Mouse (Mus musculus) T-helper 1 cell (primary cell): Measurements from ENCODE around the gene Sema3d.

Experiments used
- in situ Hi-C: fragments of 300-600 bp; cut with MboI, MseI; formaldehyde crosslinking; loops from one replicate; pipeline ENCODE4 v1.15.1; 2025; ENCODE audit warnings: high pct_unique_total_duplicates

The Sema3d gene

DNA sequence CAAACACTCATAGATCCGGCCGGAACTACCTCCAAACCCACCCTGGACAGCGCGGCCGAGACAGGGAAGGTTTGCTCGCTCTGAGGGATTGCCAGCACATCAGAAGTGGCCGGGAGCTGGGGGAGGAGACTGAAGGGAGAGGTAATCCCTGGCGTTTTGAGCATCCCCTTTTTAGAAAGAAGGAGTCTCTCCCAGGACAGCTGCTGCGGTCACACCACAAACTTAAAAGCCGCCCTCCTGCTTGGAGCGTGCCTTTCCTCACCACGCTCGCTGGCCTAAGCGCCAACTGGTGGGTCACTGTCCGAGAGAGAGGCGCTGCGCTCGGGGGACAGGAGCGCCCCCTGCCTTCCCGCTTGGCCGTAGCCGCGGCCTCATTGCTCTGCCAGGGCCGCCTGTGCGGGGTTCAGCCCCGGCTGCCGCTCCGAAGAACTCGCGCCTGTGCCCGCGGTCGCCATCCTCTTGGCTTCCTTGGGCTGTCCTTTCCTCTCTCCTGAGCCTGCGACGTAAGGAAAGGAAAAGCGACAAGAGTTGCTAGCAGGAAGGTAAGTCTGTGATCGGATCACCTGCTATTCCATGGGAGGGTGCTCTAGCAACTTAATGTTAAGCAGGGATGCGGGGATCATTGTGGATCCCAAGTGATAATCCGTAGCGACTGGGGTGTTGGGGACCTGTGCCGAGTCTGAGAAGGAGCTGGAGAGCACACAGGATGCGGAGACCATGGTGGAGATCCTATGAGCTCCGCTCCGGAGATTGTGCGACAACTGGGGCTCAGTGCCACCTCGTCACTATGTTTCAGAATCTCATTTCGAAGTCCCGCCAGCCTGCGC, at the start of gene Sema3d:
Gene Sema3d (plus strand): TSS at position 253 of the 827 bp plus-strand sequence.
- in situ Hi-C loops: no loop called here

DNA sequence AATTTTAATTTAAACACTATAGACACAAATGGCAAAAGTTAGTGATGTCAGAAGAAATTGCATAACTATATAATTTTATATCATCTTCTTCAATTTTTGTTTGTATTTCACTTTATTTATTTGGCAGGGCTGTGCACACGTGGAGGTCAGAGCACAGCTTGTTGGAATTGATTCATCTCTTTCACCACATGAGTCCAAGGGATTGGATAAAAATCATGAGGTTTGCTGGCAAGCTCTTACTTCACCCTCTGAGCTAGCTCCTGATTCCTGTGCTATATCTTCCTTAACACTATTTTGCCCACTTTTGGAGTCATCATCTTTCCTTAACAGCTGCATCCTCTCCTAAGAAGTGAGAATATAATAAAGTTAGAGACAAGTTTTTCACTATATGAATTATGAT, 5.9 kb upstream of the Sema3d start:
- in situ Hi-C loops: no loop called here

DNA sequence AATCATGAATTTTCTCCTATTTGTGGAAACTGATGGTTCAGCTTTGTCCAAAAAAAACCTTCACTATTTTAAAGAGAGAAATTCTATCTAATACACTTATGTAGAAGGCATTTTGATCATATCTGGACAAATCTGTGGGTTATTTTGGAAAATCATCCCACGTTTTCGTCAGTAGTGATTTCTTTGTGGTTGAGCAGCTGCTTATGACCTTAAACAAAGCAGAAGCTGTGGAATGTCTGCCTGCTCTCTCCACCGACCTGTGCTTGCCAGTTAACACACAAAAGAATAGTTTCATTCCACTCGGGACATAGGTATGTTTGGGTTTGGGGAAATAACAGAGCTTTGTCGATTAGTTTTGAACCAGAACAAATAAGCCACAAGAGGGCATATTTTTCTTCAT, 4.3 kb upstream of the Sema3d start:
- in situ Hi-C loops: no loop called here

DNA sequence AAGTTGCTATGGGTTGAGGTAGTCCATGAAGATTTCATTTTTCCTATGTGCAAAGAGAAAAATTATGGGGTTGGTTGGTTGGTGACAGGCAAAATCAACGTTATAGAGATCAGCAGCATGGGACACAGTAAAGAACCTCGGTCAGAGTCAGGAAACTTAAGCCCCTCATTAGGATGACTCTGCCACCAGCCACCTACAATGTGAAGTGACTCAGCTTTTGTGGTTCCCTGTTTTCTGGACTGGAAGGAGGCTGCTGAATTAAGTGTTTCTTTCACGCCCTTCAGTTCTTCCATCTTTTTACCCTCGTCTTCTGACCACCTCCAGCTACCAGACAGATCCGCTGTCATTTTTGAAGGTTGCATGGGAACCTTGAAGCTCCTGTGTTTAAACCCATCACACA, 1.2 kb upstream of the Sema3d start:
- in situ Hi-C loops: no loop called here

DNA sequence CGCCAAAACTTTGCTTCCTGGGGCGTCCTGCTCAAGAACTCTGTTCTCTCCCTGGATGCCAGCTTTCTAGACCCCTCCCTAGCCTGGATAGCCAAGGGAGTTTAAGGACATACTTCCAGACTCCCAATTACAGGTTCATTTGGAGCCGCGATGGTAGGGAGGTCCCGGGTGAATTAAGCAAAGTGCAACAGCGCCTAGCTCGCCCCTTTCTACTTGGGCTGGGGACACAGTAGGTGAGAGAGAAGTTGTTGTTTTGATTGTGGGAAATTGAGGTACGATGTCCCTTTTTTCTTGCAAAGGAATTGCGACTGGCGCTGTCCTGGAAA, 738 bp downstream of the Sema3d start:
- in situ Hi-C loops: no loop called here

- in situ Hi-C loops: no loop called here
Observed at GRCm38 (mm10) chr5:12392667-12393066, 9.5 kb downstream of the Sema3d start.

GRCm38 (mm10) chr5:12399271-12399670, 16.1 kb downstream of the Sema3d start:
- in situ Hi-C loops: no loop called here

DNA sequence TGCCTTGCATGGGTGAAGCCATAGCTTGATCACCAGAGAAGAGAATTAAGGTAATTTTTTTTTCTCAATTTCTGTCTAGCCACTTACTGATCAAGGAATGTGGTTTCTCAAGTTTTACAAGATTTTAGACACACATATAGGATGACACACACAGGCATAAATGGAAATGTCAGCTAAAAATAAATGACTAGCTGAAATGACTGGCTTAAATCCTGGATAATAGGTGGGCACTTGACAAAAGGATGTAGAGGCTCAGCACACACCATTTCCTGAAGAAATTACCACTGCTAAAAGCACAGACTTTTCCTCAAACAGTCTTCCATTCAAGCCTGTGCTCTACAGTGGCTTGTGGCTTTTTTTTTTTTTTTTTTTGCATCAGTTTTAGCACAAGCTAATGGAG, 21.0 kb downstream of the Sema3d start:
- in situ Hi-C loops: no loop called here

DNA sequence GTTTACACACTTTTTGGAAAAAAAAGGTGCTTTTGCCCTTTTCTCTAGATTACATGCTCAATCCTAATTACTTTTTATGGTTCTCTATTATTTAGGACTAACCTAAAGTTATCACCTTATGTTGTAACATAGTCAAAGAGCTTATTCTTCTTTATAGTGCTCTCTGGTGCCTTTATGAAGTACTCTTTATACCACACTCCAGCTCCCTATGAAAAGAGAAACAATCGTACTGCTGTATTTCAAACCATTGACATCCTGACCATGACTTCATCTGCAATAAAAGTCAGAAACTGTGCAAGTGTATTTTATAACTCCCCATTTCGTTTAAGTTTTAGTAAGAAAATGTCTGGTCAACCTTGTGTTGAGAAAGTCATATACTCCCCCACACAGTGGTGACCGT, 29.4 kb downstream of the Sema3d start:
- in situ Hi-C loops: no loop called here

DNA sequence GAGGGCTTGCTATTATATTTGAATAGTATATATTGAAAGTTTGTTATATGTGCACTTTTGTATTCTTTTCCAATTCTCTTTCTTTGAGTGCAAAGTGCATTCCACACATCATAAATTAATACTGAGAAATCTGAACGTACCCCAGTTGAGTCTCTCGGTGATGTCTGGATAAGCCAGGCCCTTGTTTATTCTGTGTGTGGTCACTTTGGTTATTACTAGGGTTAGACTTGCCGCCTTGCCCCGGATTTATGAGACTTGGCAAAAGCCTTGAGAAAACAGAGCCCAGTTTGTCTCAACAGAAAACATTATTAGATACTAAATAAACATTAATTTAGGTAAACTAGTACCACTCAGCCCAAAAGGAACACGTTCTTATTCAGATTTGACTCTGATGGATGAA, 40.1 kb downstream of the Sema3d start:
- in situ Hi-C loops: no loop called here

GRCm38 (mm10) chr5:12441737-12442136, 58.6 kb downstream of the Sema3d start:
- in situ Hi-C loops: no loop called here

- in situ Hi-C loops: no loop called here
Observed at GRCm38 (mm10) chr5:12442176-12443105, 59.3 kb downstream of the Sema3d start.

DNA sequence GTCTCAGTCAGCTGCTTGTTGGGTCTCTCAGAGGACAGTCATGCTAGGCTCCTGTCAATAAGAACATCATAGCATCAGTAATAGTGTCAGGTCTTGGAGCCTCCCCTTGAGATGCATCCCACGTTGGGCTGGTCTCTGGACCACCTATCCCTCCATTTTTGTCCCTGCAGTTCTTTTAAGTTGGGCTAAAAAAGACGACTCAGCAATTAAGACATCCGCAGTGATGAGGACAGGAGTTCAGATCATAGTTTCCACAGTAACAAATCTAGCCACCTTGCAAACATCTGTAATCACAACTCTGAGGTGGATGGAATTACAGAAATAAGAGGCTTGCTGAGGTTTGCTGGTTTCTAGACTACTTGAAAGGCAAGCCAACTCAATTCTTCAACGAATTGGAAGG, 67.9 kb downstream of the Sema3d start:
- in situ Hi-C loops: no loop called here

GRCm38 (mm10) chr5:12454946-12455345, 71.8 kb downstream of the Sema3d start:
- in situ Hi-C loops: no loop called here

DNA sequence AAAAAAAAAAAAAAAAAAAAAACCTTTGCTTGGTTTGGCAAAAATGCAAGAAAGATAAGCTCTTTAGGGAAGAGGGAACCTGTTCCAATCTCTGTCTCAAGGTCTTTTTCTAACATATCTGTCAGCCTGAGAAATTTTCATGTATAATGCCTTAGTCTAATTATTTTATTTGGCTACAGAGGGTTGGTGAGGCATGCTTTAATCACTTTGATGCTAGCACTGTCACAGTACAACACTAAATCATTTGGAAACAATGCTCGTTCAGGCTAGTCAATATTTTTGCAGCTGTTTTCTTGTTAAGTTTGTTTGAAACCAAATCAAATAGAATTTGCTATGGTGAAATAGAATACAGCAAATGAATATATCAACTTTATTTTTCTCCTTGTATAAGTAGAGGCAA, 74.3 kb downstream of the Sema3d start:
- in situ Hi-C loops: no loop called here

DNA sequence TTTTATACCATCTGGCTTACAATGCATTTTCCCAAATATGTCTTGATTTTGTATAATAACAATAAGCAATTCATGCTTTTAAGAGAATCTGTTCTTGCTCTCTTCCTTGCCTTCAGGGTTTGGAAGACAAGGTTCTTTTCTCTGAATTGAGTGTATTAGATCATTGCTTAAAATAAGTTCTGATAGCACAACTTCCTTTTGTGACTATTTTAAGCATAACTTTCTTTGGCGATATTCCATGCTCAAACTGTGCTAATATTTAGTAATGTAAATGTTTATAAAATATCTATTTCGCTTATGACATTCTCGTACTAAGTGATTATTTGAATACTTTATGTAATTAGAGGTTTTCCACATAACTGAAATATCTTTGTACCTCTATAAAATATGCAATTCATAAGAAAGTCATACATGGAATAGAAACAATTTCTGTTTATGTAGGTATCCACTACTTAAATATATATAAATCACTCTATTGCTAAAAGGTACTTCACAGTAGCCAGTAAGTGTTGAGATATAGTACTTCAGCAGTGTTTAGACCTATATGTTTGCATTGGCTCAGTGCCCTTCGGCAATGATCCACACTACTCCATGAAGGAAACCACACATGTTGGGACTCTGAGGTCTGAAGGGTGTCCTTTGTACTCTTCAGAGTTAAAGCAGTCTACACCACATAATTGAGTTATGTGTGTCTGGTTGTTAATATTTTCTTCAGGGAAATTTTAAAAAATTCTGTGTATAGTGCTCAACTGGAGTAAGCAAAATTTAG, 84.6 kb downstream of the Sema3d start:
- in situ Hi-C loops: no loop called here

DNA sequence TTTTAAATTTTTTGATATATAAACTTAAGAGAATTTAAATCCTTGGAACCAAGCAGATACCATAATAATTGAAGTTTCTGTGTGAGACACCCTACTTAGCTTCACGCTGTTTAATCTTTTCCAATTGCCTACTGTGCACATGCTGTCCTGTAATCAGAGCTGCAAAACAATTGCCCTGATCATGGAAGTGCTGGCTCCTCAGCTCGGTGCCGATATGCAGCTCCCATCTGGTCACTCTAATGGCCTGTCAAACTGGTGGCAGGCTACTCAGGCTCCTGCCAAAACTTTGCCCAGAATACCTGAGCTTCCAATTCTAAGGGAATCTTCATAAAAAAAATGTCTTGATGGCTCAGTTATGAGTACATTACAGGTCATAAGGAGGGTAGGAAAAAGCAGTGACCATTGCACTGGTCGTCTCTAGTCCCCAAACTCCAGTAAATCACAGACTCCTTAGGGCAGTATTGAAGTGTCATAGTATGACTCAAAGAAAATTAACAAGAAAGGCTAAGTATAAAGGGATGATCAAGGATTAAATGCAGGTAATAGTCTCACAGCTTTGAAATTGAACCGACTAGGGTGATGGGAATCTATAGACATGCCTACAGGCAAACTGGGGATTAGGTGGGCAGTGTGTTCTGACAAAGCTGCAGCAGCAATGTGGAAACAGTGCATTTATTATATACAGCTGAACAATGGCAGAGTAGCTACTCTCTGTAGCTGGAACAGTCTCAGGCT, 91.9 kb downstream of the Sema3d start:
- in situ Hi-C loops: no loop called here

DNA sequence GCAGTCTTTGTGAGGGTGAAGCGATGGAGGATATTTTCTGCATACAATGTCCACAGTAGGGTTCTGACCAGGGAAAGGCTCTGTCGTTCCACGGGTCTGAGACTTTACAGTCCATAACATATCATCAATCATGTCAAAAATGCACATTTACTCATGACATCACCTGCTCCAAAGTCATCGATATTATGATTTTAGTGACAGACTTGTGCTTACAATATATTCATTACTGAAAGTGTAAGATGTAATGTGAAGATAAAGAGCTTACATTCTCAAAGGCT, 92.4 kb downstream of the Sema3d start:
- in situ Hi-C loops: no loop called here

GRCm38 (mm10) chr5:12487926-12488325, 104.7 kb downstream of the Sema3d start:
- in situ Hi-C loops: no loop called here

DNA sequence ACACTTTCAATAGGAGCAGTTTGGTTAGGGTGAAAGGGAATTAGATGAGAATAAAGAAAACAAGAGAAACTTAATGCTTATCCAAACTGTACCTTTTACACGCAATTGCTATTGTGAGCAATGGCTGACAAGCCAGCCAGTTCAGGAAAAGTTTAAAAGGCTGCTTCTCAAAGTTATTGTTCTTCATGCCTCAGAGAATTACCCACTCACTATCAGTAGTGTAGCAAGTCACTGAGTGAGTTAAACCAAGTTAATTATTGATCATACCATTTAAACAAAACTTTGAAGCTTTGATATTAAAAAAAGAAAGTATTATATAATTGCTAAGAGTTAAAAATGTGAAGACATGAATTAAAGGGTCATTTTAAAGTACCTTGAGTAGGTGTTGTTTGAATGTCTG, 108.5 kb downstream of the Sema3d start:
- in situ Hi-C loops: no loop called here

GRCm38 (mm10) chr5:12498227-12498928, 115.2 kb downstream of the Sema3d start:
- in situ Hi-C loops: no loop called here
